Mouse (Mus musculus): ENCODE results near the gene Hacd2. TPM values are rescaled to one million over a fixed set of nuclear protein-coding genes. Genes with fewer than 3 reads are reported as not detected.

Hacd2 gene
- 85.0 and 87.6 TPM in 2 replicates for polyA plus RNA-seq (2011; ENCODE audit: insufficient read depth, insufficient read length, low read depth, missing spikeins)

- TF ChIP-seq CTCF (IDR thresholded peaks at IDR 0.05; ENCODE audit: low read depth, low read length), result no peak
- TF ChIP-seq EP300 (IDR thresholded peaks at IDR 0.05; ENCODE audit: insufficient read depth, low read depth, low read length), result 0 out of 2 replicates have a peak, but pooled peaks have one; percentile 15
- TF ChIP-seq POLR2A (IDR thresholded peaks at IDR 0.05; ENCODE audit: insufficient read depth, low read length), result peak; percentile 30
- Histone ChIP-seq H3K36me3 (ENCODE audit: control insufficient read depth, insufficient read depth, low read length, poor library complexity, severe bottlenecking) (peaks cover 8% of the 10 kb centered on the region), H3K4me3 (ENCODE audit: low read depth, low read length) (peak within 1 kb of the TSS; percentile 86), H3K9me3 (replicated peaks; ENCODE audit: control insufficient read depth, insufficient read depth, low read length, poor library complexity, severe bottlenecking) (no peaks in the 10 kb centered on the region), H3K9ac (ENCODE audit: low read depth, poor library complexity, severe bottlenecking) (peak within 1 kb of the TSS; percentile 97), H3K27ac (ENCODE audit: insufficient read depth, low read length) (no peak within 1 kb of the TSS), H3K27me3 (ENCODE audit: control insufficient read depth, insufficient read depth, low read length, poor library complexity, severe bottlenecking) (no peaks in the 10 kb centered on the region), H3K4me1 (ENCODE audit: control insufficient read depth, insufficient read depth, low read length) (no peaks in the 10 kb centered on the region)
Measured at GRCm38 (mm10) chr16:35022242-35023137, at the start of gene Hacd2. Hacd2 (plus strand) TSS chr16:35022428.

- no peak overlapping the region for H3K4me3 ChIP-seq (ENCODE audit: low read depth, low read length)
- no peak overlapping the region for H3K27ac ChIP-seq (ENCODE audit: insufficient read depth, low read length)
- H3K36me3 ChIP-seq (ENCODE audit: control insufficient read depth, insufficient read depth, low read length, poor library complexity, severe bottlenecking), result no peaks in the 10 kb centered on the region
- no peaks in the 10 kb centered on the region for H3K9me3 ChIP-seq (replicated peaks; ENCODE audit: control insufficient read depth, insufficient read depth, low read length, poor library complexity, severe bottlenecking)
- H3K4me1 ChIP-seq (ENCODE audit: control insufficient read depth, insufficient read depth, low read length), result no peaks in the 10 kb centered on the region
- H3K27me3 ChIP-seq (ENCODE audit: control insufficient read depth, insufficient read depth, low read length, poor library complexity, severe bottlenecking), result no peaks in the 10 kb centered on the region
- H3K9ac ChIP-seq (ENCODE audit: low read depth, poor library complexity, severe bottlenecking), result no peak overlapping the region
- TF ChIP-seq POLR2A (IDR thresholded peaks at IDR 0.05; ENCODE audit: insufficient read depth, low read length) (no peak), EP300 (IDR thresholded peaks at IDR 0.05; ENCODE audit: insufficient read depth, low read depth, low read length) (no peak), CTCF (IDR thresholded peaks at IDR 0.05; ENCODE audit: low read depth, low read length) (no peak)
Measured at GRCm38 (mm10) chr16:34972471-34972870, 49.8 kb upstream of the Hacd2 start.

GRCm38 (mm10) chr16:34975544-34975943, 46.7 kb upstream of the Hacd2 start:
- Histone ChIP-seq H3K9me3 (replicated peaks; ENCODE audit: control insufficient read depth, insufficient read depth, low read length, poor library complexity, severe bottlenecking) (no peaks in the 10 kb centered on the region), H3K4me1 (ENCODE audit: control insufficient read depth, insufficient read depth, low read length) (no peaks in the 10 kb centered on the region), H3K36me3 (ENCODE audit: control insufficient read depth, insufficient read depth, low read length, poor library complexity, severe bottlenecking) (no peaks in the 10 kb centered on the region), H3K27me3 (ENCODE audit: control insufficient read depth, insufficient read depth, low read length, poor library complexity, severe bottlenecking) (no peaks in the 10 kb centered on the region), H3K9ac (ENCODE audit: low read depth, poor library complexity, severe bottlenecking) (no peak overlapping the region), H3K27ac (ENCODE audit: insufficient read depth, low read length) (no peak overlapping the region), H3K4me3 (ENCODE audit: low read depth, low read length) (no peak overlapping the region)
- no peak for TF ChIP-seq CTCF (IDR thresholded peaks at IDR 0.05; ENCODE audit: low read depth, low read length)
- no peak for TF ChIP-seq EP300 (IDR thresholded peaks at IDR 0.05; ENCODE audit: insufficient read depth, low read depth, low read length)
- no peak for TF ChIP-seq POLR2A (IDR thresholded peaks at IDR 0.05; ENCODE audit: insufficient read depth, low read length)

- Histone ChIP-seq H3K27ac (ENCODE audit: insufficient read depth, low read length) (no peak overlapping the region), H3K36me3 (ENCODE audit: control insufficient read depth, insufficient read depth, low read length, poor library complexity, severe bottlenecking) (no peaks in the 10 kb centered on the region), H3K27me3 (ENCODE audit: control insufficient read depth, insufficient read depth, low read length, poor library complexity, severe bottlenecking) (no peaks in the 10 kb centered on the region), H3K9ac (ENCODE audit: low read depth, poor library complexity, severe bottlenecking) (no peak overlapping the region), H3K4me3 (ENCODE audit: low read depth, low read length) (no peak overlapping the region), H3K9me3 (replicated peaks; ENCODE audit: control insufficient read depth, insufficient read depth, low read length, poor library complexity, severe bottlenecking) (no peaks in the 10 kb centered on the region), H3K4me1 (ENCODE audit: control insufficient read depth, insufficient read depth, low read length) (no peaks in the 10 kb centered on the region)
- no peak for TF ChIP-seq POLR2A (IDR thresholded peaks at IDR 0.05; ENCODE audit: insufficient read depth, low read length)
- peak; percentile 40 for TF ChIP-seq CTCF (IDR thresholded peaks at IDR 0.05; ENCODE audit: low read depth, low read length)
- TF ChIP-seq EP300 (IDR thresholded peaks at IDR 0.05; ENCODE audit: insufficient read depth, low read depth, low read length), result no peak
Measured at GRCm38 (mm10) chr16:34976630-34977029, 45.6 kb upstream of the Hacd2 start.

GRCm38 (mm10) chr16:34978018-34978417, 44.2 kb upstream of the Hacd2 start:
- no peak overlapping the region for H3K4me3 ChIP-seq (ENCODE audit: low read depth, low read length)
- no peaks in the 10 kb centered on the region for H3K9me3 ChIP-seq (replicated peaks; ENCODE audit: control insufficient read depth, insufficient read depth, low read length, poor library complexity, severe bottlenecking)
- H3K36me3 ChIP-seq (ENCODE audit: control insufficient read depth, insufficient read depth, low read length, poor library complexity, severe bottlenecking), result no peaks in the 10 kb centered on the region
- H3K4me1 ChIP-seq (ENCODE audit: control insufficient read depth, insufficient read depth, low read length), result no peaks in the 10 kb centered on the region
- H3K27me3 ChIP-seq (ENCODE audit: control insufficient read depth, insufficient read depth, low read length, poor library complexity, severe bottlenecking), result no peaks in the 10 kb centered on the region
- no peak overlapping the region for H3K9ac ChIP-seq (ENCODE audit: low read depth, poor library complexity, severe bottlenecking)
- H3K27ac ChIP-seq (ENCODE audit: insufficient read depth, low read length), result no peak overlapping the region
- TF ChIP-seq EP300 (IDR thresholded peaks at IDR 0.05; ENCODE audit: insufficient read depth, low read depth, low read length), result no peak
- no peak for TF ChIP-seq POLR2A (IDR thresholded peaks at IDR 0.05; ENCODE audit: insufficient read depth, low read length)
- TF ChIP-seq CTCF (IDR thresholded peaks at IDR 0.05; ENCODE audit: low read depth, low read length), result no peak

GRCm38 (mm10) chr16:34981009-34981408, 41.2 kb upstream of the Hacd2 start:
- no peak overlapping the region for H3K4me3 ChIP-seq (ENCODE audit: low read depth, low read length)
- no peaks in the 10 kb centered on the region for H3K27me3 ChIP-seq (ENCODE audit: control insufficient read depth, insufficient read depth, low read length, poor library complexity, severe bottlenecking)
- no peaks in the 10 kb centered on the region for H3K9me3 ChIP-seq (replicated peaks; ENCODE audit: control insufficient read depth, insufficient read depth, low read length, poor library complexity, severe bottlenecking)
- H3K36me3 ChIP-seq (ENCODE audit: control insufficient read depth, insufficient read depth, low read length, poor library complexity, severe bottlenecking), result no peaks in the 10 kb centered on the region
- H3K27ac ChIP-seq (ENCODE audit: insufficient read depth, low read length), result no peak overlapping the region
- no peak for TF ChIP-seq EP300 (IDR thresholded peaks at IDR 0.05; ENCODE audit: insufficient read depth, low read depth, low read length)
- no peak for TF ChIP-seq CTCF (IDR thresholded peaks at IDR 0.05; ENCODE audit: low read depth, low read length)
- no peak for TF ChIP-seq POLR2A (IDR thresholded peaks at IDR 0.05; ENCODE audit: insufficient read depth, low read length)
- H3K9ac ChIP-seq (ENCODE audit: low read depth, poor library complexity, severe bottlenecking), result no peak overlapping the region
- H3K4me1 ChIP-seq (ENCODE audit: control insufficient read depth, insufficient read depth, low read length), result no peaks in the 10 kb centered on the region

Measured in ES-Bruce4 (cell line).